Mouse (Mus musculus): ENCODE measurements around the gene Sult5a1. TPM values are rescaled to one million over a fixed set of nuclear protein-coding genes. Genes with fewer than 3 reads are reported as not detected.
"Not testable (repeated sequence)": the region's sequence is repeated elsewhere in the genome, so short reads cannot be mapped to it uniquely, and the experiment has no call there.

The Sult5a1 gene
- 10 to 100 TPM in 2 of 4 experiments, 1 to 10 TPM in 2; 6.5 to 17.8 (median 10.3) TPM for total RNA-seq (2022)

GRCm38 (mm10) chr8:123157888-123158465 is at the start of gene Sult5a1:
Sult5a1 (minus strand) TSS chr8:123158315.
- DNase-seq, result no peak

GRCm38 (mm10) chr8:123203571-123203970 is 45.5 kb upstream of the Sult5a1 start:
- DNase-seq, result no peak

GRCm38 (mm10) chr8:123202288-123202687 is 44.2 kb upstream of the Sult5a1 start:
- no peak for DNase-seq

GRCm38 (mm10) chr8:123199864-123200263 is 41.7 kb upstream of the Sult5a1 start:
- DNase-seq, result no peak

- not testable (repeated sequence) for DNase-seq
These were observed 38.9 kb upstream of the Sult5a1 start for GRCm38 (mm10) chr8:123197016-123197415.

- DNase-seq, result no peak
These were observed 35.7 kb upstream of the Sult5a1 start for GRCm38 (mm10) chr8:123193771-123194170.

GRCm38 (mm10) chr8:123191908-123192307 is 33.8 kb upstream of the Sult5a1 start:
- DNase-seq, result no peak

- peak; percentile 60 for DNase-seq
These were observed 32.6 kb upstream of the Sult5a1 start for GRCm38 (mm10) chr8:123190678-123191077.

- DNase-seq, result no peak
These were observed 30.7 kb upstream of the Sult5a1 start for GRCm38 (mm10) chr8:123188841-123189240.

- DNase-seq, result no peak
These were observed 29.9 kb upstream of the Sult5a1 start for GRCm38 (mm10) chr8:123188006-123188405.

- DNase-seq, result no peak
These were observed 27.7 kb upstream of the Sult5a1 start, which contains the start of gene Dpep1 for GRCm38 (mm10) chr8:123185566-123186409. Dpep1 (plus strand) TSS chr8:123186242.

- DNase-seq, result peak; percentile 58
These were observed 23.3 kb upstream of the Sult5a1 start for GRCm38 (mm10) chr8:123181391-123181790.

- no peak for DNase-seq
These were observed 1.9 kb downstream of the Sult5a1 start for GRCm38 (mm10) chr8:123156070-123156773.

- DNase-seq, result no peak
These were observed 2.9 kb downstream of the Sult5a1 start for GRCm38 (mm10) chr8:123155177-123155576.

GRCm38 (mm10) chr8:123150737-123151171 is 7.4 kb downstream of the Sult5a1 start:
- DNase-seq, result no peak

GRCm38 (mm10) chr8:123146390-123146789 is 11.7 kb downstream of the Sult5a1 start:
- DNase-seq, result no peak

- no peak for DNase-seq
These were observed 12.8 kb downstream of the Sult5a1 start for GRCm38 (mm10) chr8:123145279-123145678.

- DNase-seq, result peak; percentile 79
These were observed 16.2 kb downstream of the Sult5a1 start for GRCm38 (mm10) chr8:123141741-123142462.

GRCm38 (mm10) chr8:123138741-123139140 is 19.4 kb downstream of the Sult5a1 start:
- no peak for DNase-seq

- no peak for DNase-seq
These were observed 20.5 kb downstream of the Sult5a1 start for GRCm38 (mm10) chr8:123137645-123138077.

- DNase-seq, result no peak
These were observed 21.8 kb downstream of the Sult5a1 start for GRCm38 (mm10) chr8:123136287-123136686.

- DNase-seq, result no peak
These were observed 22.3 kb downstream of the Sult5a1 start for GRCm38 (mm10) chr8:123135806-123136205.
